Mouse (Mus musculus): ENCODE data around the gene Pcolce2. TPM values are rescaled to one million over a fixed set of nuclear protein-coding genes. Genes with fewer than 3 reads are reported as not detected.
A peak's percentile ranks its signal among the peaks of the same experiment; 100 is the strongest.

The Pcolce2 gene
- polyA plus RNA-seq, 1 experiment, result 31.5 TPM

DNA sequence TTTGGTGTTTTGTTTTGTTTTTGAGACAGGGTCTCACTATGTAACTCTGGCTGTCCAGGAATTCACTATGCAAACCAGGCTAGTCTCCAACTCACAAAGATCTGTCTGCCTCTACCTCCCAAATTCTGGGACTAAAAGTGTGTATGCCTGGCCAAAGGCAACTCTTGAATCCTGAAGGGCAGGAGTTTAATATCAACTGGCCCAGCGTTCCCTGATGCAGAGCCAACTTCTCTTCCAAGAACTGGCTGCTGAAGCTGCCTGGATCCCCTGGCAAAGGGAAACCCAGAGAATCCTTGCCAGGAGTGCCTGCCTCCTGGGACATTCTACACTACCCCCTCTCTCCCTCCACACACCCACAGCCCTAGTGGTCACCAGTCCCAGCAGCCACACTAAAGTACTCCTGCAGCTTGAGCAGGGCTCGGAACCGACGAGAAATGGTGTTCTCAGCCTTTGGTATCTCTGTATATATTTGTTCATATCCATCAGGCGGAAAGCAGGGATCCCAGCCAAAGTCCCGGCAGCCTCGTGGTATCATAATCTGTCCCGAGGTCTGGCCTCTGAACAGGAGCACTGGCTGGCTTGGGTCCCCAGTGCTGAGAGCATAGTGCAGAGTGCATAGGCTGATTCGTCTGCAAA, 37.8 kb downstream of the Pcolce2 start:
- no peaks in the 10 kb centered on the region for H3K4me1 ChIP-seq (ENCODE audit: control insufficient read depth, insufficient read depth, low read length)
- whole genome bisulfite sequencing, result 62% methylated on average over 9 of the region's 9 CpGs
- no peak for TF ChIP-seq POLR2A (IDR thresholded peaks at IDR 0.05; ENCODE audit: borderline replicate concordance, extremely low read depth, low read depth, low read length)
- no peak for TF ChIP-seq CTCF (IDR thresholded peaks at IDR 0.05; ENCODE audit: insufficient read depth, low read length)
- DNase-seq, result peak; percentile 10
- no peak overlapping the region for H3K4me3 ChIP-seq (replicated peaks; ENCODE audit: extremely low read depth, low read depth, low read length)

- TF ChIP-seq POLR2A (IDR thresholded peaks at IDR 0.05; ENCODE audit: borderline replicate concordance, extremely low read depth, low read depth, low read length) (no peak), CTCF (IDR thresholded peaks at IDR 0.05; ENCODE audit: insufficient read depth, low read length) (no peak)
- WGBS, result 91% methylated on average over 4 of the region's 4 CpGs
- no peak for DNase-seq
Measured at GRCm38 (mm10) chr9:95676021-95676420, 38.6 kb downstream of the Pcolce2 start.

DNA sequence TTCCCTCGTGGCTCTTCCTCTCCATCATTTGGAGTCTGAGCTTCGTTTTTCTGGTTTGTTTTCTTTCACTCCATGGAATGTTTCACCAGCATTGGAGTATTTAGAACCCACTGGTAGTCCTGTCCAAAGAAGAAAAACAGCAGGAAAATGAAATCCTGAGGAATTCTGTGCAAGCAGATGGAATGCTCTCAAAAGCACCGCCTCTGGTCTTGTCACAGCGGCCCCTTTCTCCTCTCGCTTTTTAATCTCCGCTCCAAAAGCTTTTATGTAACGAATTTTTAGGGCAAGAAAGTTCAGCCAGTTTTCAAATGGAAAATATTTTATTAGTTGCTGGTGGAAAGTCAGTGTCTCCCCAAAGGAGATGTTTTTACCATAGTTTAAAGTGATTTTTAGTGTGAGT, 42.6 kb downstream of the Pcolce2 start:
- 39% methylated on average over 7 of the region's 7 CpGs for WGBS
- no peak for DNase-seq
- no peak for TF ChIP-seq CTCF (IDR thresholded peaks at IDR 0.05; ENCODE audit: insufficient read depth, low read length)
- no peak for TF ChIP-seq POLR2A (IDR thresholded peaks at IDR 0.05; ENCODE audit: borderline replicate concordance, extremely low read depth, low read depth, low read length)

More at GRCm38 (mm10) chr9:95676021-95676420, 38.6 kb downstream of the Pcolce2 start:
- H3K4me1 ChIP-seq (ENCODE audit: control insufficient read depth, insufficient read depth, low read length), result no peaks in the 10 kb centered on the region
- H3K4me3 ChIP-seq (replicated peaks; ENCODE audit: extremely low read depth, low read depth, low read length), result no peak overlapping the region

GRCm38 (mm10) chr9:95680691-95681090, 43.3 kb downstream of the Pcolce2 start:
- no peak for TF ChIP-seq CTCF (IDR thresholded peaks at IDR 0.05; ENCODE audit: insufficient read depth, low read length)
- no peak for TF ChIP-seq POLR2A (IDR thresholded peaks at IDR 0.05; ENCODE audit: borderline replicate concordance, extremely low read depth, low read depth, low read length)
- 87% methylated on average over 11 of the region's 11 CpGs for WGBS
- H3K4me1 ChIP-seq (ENCODE audit: control insufficient read depth, insufficient read depth, low read length), result no peaks in the 10 kb centered on the region
- H3K4me3 ChIP-seq (replicated peaks; ENCODE audit: extremely low read depth, low read depth, low read length), result no peak overlapping the region
- DNase-seq, result no peak

More for the DNA sequence above, 42.6 kb downstream of the Pcolce2 start:
- no peak overlapping the region for H3K4me3 ChIP-seq (replicated peaks; ENCODE audit: extremely low read depth, low read depth, low read length)
- no peaks in the 10 kb centered on the region for H3K4me1 ChIP-seq (ENCODE audit: control insufficient read depth, insufficient read depth, low read length)

DNA sequence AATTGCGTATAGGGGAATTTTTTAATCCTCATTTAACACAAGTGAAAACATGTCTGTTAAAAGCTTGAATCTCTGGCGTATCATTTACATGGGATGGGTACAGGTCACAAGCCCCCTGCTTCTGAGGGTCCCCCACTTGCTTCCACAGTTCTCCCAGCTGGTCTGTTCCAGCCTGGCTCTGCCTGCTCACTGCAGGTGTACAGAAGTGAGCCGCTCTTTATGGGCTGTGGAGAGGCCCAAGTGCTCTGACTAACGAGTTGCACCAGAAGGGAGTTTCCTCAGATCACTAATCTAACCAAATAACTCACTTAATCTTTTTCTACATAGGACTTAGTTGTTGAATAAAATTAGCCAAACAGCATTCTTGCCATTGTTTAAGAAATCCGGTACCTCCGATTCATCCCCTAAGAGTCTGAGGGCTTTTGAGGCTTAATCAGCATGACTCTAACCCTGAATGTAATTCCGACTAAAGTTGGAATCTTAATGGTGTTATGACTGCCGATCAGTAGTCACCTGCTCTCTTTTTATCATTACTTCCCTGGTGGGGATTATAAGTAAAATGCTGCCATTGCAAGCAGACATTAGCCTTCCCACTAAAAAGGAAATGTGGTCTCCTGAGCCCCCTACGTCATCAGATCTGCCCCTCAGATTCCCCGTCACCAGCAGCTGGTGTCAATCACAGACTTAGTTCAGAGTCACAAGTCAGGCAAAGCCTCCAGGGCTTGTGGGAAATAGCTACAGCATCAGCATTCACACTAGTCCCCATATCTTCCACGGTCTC, 48.4 kb downstream of the Pcolce2 start:
- no peak for DNase-seq
- Histone ChIP-seq H3K4me3 (replicated peaks; ENCODE audit: extremely low read depth, low read depth, low read length) (no peak overlapping the region), H3K4me1 (ENCODE audit: control insufficient read depth, insufficient read depth, low read length) (no peaks in the 10 kb centered on the region)
- WGBS, result 68% methylated on average over 11 of the region's 11 CpGs
- TF ChIP-seq POLR2A (IDR thresholded peaks at IDR 0.05; ENCODE audit: borderline replicate concordance, extremely low read depth, low read depth, low read length) (no peak), CTCF (IDR thresholded peaks at IDR 0.05; ENCODE audit: insufficient read depth, low read length) (no peak)

DNA sequence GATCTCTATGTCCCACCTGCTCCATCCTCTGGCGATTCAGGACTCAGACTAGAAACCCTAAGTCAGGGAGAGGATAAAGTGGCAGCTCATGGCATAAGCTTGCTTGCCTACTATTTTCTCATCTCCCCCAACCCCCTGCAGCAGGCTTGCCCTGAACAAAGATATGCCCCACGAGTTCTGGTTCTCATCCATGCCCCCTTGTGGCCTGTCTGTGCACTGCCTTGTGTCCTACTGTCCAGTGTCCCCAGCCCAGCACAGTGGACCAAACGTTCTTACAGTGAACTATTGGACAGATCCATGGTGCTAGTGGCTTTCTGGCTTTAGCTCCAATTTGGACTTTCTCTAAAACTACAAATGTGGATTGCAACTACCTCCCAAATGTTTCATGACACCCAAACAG, 50.7 kb downstream of the Pcolce2 start:
- peak; percentile 17 for DNase-seq
- WGBS, result 47% methylated on average over 3 of the region's 3 CpGs
- TF ChIP-seq CTCF (IDR thresholded peaks at IDR 0.05; ENCODE audit: insufficient read depth, low read length) (peak; percentile 70), POLR2A (IDR thresholded peaks at IDR 0.05; ENCODE audit: borderline replicate concordance, extremely low read depth, low read depth, low read length) (no peak)
- no peak overlapping the region for H3K4me3 ChIP-seq (replicated peaks; ENCODE audit: extremely low read depth, low read depth, low read length)
- H3K4me1 ChIP-seq (ENCODE audit: control insufficient read depth, insufficient read depth, low read length), result no peaks in the 10 kb centered on the region

- 71% methylated on average over 8 of the region's 8 CpGs for WGBS
- DNase-seq, result no peak
- no peak for TF ChIP-seq POLR2A (IDR thresholded peaks at IDR 0.05; ENCODE audit: borderline replicate concordance, extremely low read depth, low read depth, low read length)
- H3K4me3 ChIP-seq (replicated peaks; ENCODE audit: extremely low read depth, low read depth, low read length), result no peak overlapping the region
- no peaks in the 10 kb centered on the region for H3K4me1 ChIP-seq (ENCODE audit: control insufficient read depth, insufficient read depth, low read length)
Measured at GRCm38 (mm10) chr9:95692823-95693222, 55.4 kb downstream of the Pcolce2 start.

DNA sequence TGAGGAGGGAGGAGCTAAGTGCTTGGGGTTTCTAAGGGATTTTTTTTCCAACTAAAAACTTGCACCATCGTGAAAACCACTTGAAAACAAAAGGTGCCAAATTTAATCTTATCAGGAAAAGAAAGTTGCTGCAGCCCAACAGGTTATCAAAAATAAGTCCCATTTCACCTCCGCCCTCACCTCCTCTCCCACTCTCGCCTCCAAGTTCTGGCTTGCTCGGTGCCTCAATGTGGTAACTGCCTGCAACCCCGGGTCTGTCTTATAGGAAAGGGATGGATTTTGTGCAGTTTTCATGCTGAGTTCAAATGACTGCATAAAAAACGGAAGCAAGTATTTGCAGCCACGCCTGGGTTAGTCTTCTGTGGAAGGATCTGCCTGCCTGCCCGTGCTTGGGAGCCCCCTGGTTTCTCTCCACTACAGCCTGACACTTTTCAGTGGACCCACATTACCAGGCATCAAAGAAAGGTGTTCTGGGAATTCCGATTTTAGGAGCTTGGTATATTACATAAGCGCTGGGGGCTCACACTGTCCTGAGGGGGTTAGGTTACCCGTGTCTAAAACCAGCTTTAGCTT, 56.2 kb downstream of the Pcolce2 start:
- Histone ChIP-seq H3K4me3 (replicated peaks; ENCODE audit: extremely low read depth, low read depth, low read length) (no peak overlapping the region), H3K4me1 (ENCODE audit: control insufficient read depth, insufficient read depth, low read length) (no peaks in the 10 kb centered on the region)
- WGBS, result 73% methylated on average over 11 of the region's 11 CpGs
- no peak for DNase-seq
- no peak for TF ChIP-seq POLR2A (IDR thresholded peaks at IDR 0.05; ENCODE audit: borderline replicate concordance, extremely low read depth, low read depth, low read length)
- TF ChIP-seq CTCF (IDR thresholded peaks at IDR 0.05; ENCODE audit: insufficient read depth, low read length), result no peak

DNA sequence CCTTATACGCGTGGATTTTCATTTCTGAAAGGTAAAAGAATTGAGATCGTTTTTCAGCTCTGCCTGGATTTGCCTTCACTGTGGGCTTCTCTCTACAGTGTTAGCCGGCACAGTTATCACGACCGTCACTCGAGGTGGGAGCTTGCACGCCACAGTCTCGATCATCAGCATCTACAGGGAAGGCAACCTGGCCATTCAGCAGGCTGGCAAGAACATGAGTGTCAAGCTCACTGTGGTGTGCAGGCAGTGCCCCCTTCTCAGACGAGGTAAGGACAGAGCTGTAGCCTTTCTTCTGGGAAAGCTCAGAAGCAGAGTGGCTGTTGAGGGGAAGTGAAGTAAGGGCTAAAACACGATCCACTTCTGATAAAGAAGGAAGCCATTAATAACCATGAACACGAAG, 57.1 kb downstream of the Pcolce2 start:
- no peak for DNase-seq
- no peak for TF ChIP-seq CTCF (IDR thresholded peaks at IDR 0.05; ENCODE audit: insufficient read depth, low read length)
- no peak for TF ChIP-seq POLR2A (IDR thresholded peaks at IDR 0.05; ENCODE audit: borderline replicate concordance, extremely low read depth, low read depth, low read length)
- Histone ChIP-seq H3K4me3 (replicated peaks; ENCODE audit: extremely low read depth, low read depth, low read length) (no peak overlapping the region), H3K4me1 (ENCODE audit: control insufficient read depth, insufficient read depth, low read length) (no peaks in the 10 kb centered on the region)
- WGBS, result 62% methylated on average over 12 of the region's 12 CpGs

All from lung, adult 2 months (tissue).